Mouse (Mus musculus): Measurements from ENCODE around the gene Fam8a1. TPM values are rescaled to one million over a fixed set of nuclear protein-coding genes. Genes with fewer than 3 reads are reported as not detected.

Gene Fam8a1
- total RNA-seq, 2 experiments from 2014 or later, result 45.3 to 48.2 TPM

Other genes starting within 250 kb of the Fam8a1 start
- gene Cap2, start 167.7 kb upstream of the Fam8a1 start, total RNA-seq (2021), result 100 to 1,000 TPM; 189 to 215 TPM
- 10 to 100 TPM; 51.6 to 66.3 TPM for gene Nup153, start 58.4 kb downstream of the Fam8a1 start, total RNA-seq (2021)

All from gastrocnemius, postnatal 4 days (tissue).